11 mouse cellular contexts compared by ENCODE assay signal in the genomic region with DNA sequence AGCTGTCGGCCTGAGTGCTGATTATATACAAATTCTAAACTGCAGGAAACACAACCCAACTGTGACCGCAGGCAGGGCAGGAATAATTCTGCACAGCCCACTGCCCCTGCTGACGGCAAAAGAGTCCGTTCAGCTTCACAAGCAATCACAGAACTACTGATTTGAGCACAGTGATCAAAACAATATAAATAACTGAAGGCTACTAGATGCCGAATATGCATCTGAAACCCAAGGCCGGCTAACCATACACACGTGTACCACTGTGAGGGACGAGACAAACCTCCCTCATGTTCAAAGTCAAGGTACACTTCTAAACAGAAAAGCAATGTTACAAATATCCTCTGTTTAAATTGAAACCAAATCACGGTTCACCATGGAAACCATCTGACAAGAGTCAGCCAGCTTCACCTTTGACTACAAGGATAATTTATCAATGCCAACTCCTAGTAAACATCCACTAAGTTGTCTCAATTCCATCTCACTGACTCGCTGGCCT. TPM values are rescaled to one million over a fixed set of nuclear protein-coding genes. Genes with fewer than 3 reads are reported as not detected.
A peak's percentile ranks its signal among the peaks of the same experiment; 100 is the strongest.
DNase-seq lines count a peak whose midpoint lies in the region; ATAC-seq and TF ChIP-seq lines count a peak whose summit lies in the region.
"Had no signal": no experiment of that assay in that cellular context is flagged by ENCODE, and none has a peak within 500 bp of the region (broad histone marks: within the 10 kb centered on the region; RNA-seq: fewer than 3 reads in every experiment).

No protein-coding gene starts in this region.

- no peaks in the 10 kb centered on the region for H3K27me3 ChIP-seq in kidney, postnatal 0 days (ENCODE audit: insufficient read depth, low read length)
- no peaks in the 10 kb centered on the region for H3K27me3 ChIP-seq in Patski
- no peaks in the 10 kb centered on the region for H3K27me3 ChIP-seq in embryonic facial prominence, embryonic 14.5 days (replicated peaks; ENCODE audit: control insufficient read depth, insufficient read depth, low read length)
- H3K27me3 ChIP-seq in limb, embryonic 14.5 days (ENCODE audit: control insufficient read depth, insufficient read depth, low read length): no peaks in the 10 kb centered on the region

- POLR2A ChIA-PET in Patski (lab: Charles Lee): interaction anchor here (0.6 kb wide), 1 partner anchor 403 kb away, joined by 3 read pairs; no protein-coding TSS in a partner anchor

- 0 out of 2 replicates have a peak, but pooled peaks cover 8% of the 10 kb centered on the region for H3K4me1 ChIP-seq in kidney, postnatal 0 days (replicated peaks; ENCODE audit: insufficient read depth, low read length)
- peaks cover 42% of the 10 kb centered on the region for H3K4me1 ChIP-seq in embryonic facial prominence, embryonic 14.5 days (ENCODE audit: control insufficient read depth, insufficient read depth, low read length)
- H3K4me1 ChIP-seq in limb, embryonic 14.5 days (ENCODE audit: control insufficient read depth, insufficient read depth, low read length): peaks cover 28% of the 10 kb centered on the region

- peaks cover 17% of the 10 kb centered on the region for H3K36me3 ChIP-seq in kidney, postnatal 0 days (ENCODE audit: insufficient read depth, low read length)
- H3K36me3 ChIP-seq in embryonic facial prominence, embryonic 14.5 days (ENCODE audit: control insufficient read depth, insufficient read depth, low read length): peaks cover 33% of the 10 kb centered on the region
- H3K36me3 ChIP-seq in limb, embryonic 14.5 days (ENCODE audit: control insufficient read depth, insufficient read depth, low read length): peaks cover 25% of the 10 kb centered on the region

- no peak overlapping the region for H3K9ac ChIP-seq in kidney, postnatal 0 days (ENCODE audit: low read depth, low read length)
- H3K9ac ChIP-seq in embryonic facial prominence, embryonic 14.5 days (ENCODE audit: low read depth, low read length): 0 out of 2 replicates have a peak overlapping the region, but pooled peaks have one; percentile 14
- no peak overlapping the region for H3K9ac ChIP-seq in limb, embryonic 14.5 days (ENCODE audit: low read depth, low read length, severe bottlenecking)

- in situ Hi-C loops in Patski (cut with MboI; ENCODE audit: low pct_unique_long_range_greater_than_20kb): loop anchor here (5.0 kb wide), 1 partner anchor 53 kb away; no protein-coding TSS in a partner anchor

- no peak; the same call in 1 of the 2 replicates for TF ChIP-seq CTCF in kidney, postnatal 0 days (IDR thresholded peaks at IDR 0.05; ENCODE audit: low read depth)
- TF ChIP-seq CTCF in Patski (IDR thresholded peaks at IDR 0.05): no peak

- H3K9me3 ChIP-seq in kidney, postnatal 0 days (replicated peaks; ENCODE audit: low read length): no peaks in the 10 kb centered on the region
- no peaks in the 10 kb centered on the region for H3K9me3 ChIP-seq in embryonic facial prominence, embryonic 14.5 days (ENCODE audit: control insufficient read depth, low read length)
- H3K9me3 ChIP-seq in limb, embryonic 14.5 days (ENCODE audit: control insufficient read depth, low read length): no peaks in the 10 kb centered on the region

- 25% methylated on average over 10 of the region's 10 CpGs for WGBS in kidney, postnatal 0 days
- 31% methylated on average over 10 of the region's 10 CpGs for WGBS in embryonic facial prominence, embryonic 14.5 days
- 43% methylated on average over 10 of the region's 10 CpGs for WGBS in limb, embryonic 14.5 days

- DNase-seq in kidney, postnatal 0 days (ENCODE audit: low spot score): peak; percentile 75
- DNase-seq in kidney, adult 9 months: no peak
- DNase-seq in Patski (ENCODE audit: low read depth, low spot score): no peak
- peak; percentile 33 for DNase-seq in embryonic facial prominence, embryonic 14.5 days (ENCODE audit: low spot score)
- no peak for DNase-seq in limb, embryonic 14.5 days (ENCODE audit: low spot score)
- DNase-seq in cerebellum, adult 11 months: no peak
- DNase-seq in thymus, postnatal 25 days: no peak
- DNase-seq: left cerebral cortex, postnatal 4 days had no signal

- TF ChIP-seq POLR2A in limb, embryonic 14.5 days (IDR thresholded peaks at IDR 0.05; ENCODE audit: borderline replicate concordance, extremely low read depth, insufficient read depth, insufficient read length): no peak

- ATAC-seq in kidney, postnatal 0 days (replicated peaks; ENCODE audit: low FRiP score, low read depth): peak; percentile 66
- ATAC-seq in Patski: peak; percentile 65
- ATAC-seq in embryonic facial prominence, embryonic 14.5 days (ENCODE audit: low read depth): no peak
- no peak for ATAC-seq in limb, embryonic 14.5 days (ENCODE audit: low FRiP score, low read depth)
- ATAC-seq in erythroblast, adult 5-6 weeks (replicated peaks; ENCODE audit: low FRiP score, poor library complexity, severe bottlenecking): no peak

- peak overlapping the region; percentile 18 for H3K4me3 ChIP-seq in kidney, postnatal 0 days (replicated peaks; ENCODE audit: low read depth, low read length)
- no peak overlapping the region for H3K4me3 ChIP-seq in embryonic facial prominence, embryonic 14.5 days (ENCODE audit: low read depth, low read length)
- H3K4me3 ChIP-seq in limb, embryonic 14.5 days (replicated peaks; ENCODE audit: low read length): no peak overlapping the region
- H3K4me3 ChIP-seq: myocyte had no signal

- H3K27ac ChIP-seq in kidney, postnatal 0 days: peak overlapping the region; percentile 62
- peak overlapping the region; percentile 48; the same call in 1 of the 2 replicates for H3K27ac ChIP-seq in embryonic facial prominence, embryonic 14.5 days (replicated peaks; ENCODE audit: low read depth, low read length)
- H3K27ac ChIP-seq in limb, embryonic 14.5 days (replicated peaks; ENCODE audit: low read depth, low read length): 0 out of 2 replicates have a peak overlapping the region, but pooled peaks have one; percentile 2

- H3K4me2 ChIP-seq in kidney, postnatal 0 days (ENCODE audit: low read length): peak overlapping the region; percentile 42
- H3K4me2 ChIP-seq in embryonic facial prominence, embryonic 14.5 days (ENCODE audit: low read depth, low read length): peak overlapping the region; percentile 19; the same call in 1 of the 2 replicates
- no peak overlapping the region for H3K4me2 ChIP-seq in limb, embryonic 14.5 days (replicated peaks; ENCODE audit: low read depth, low read length, severe bottlenecking)
- H3K4me2 ChIP-seq: heart, embryonic 11.5 days had no signal

- CTCF ChIA-PET in Patski (lab: Charles Lee): interaction anchor here (0.6 to 1.2 kb wide), 3 partner anchors 16 to 26 kb away, joined by 3 read pairs; no protein-coding TSS in a partner anchor

RNA-seq across cellular contexts. Expression of a gene that starts 57.0 kb away (rescaled TPM):
- polyA plus RNA-seq in kidney, postnatal 0 days (2015; fragmentation: Nextera tagmentation; extraction: Ambion mirVana): 32.4 and 35.3 TPM in 2 replicates
- 36.2 TPM for polyA plus RNA-seq in Patski (2021)
- polyA plus RNA-seq in embryonic facial prominence, embryonic 14.5 days (2014; fragmentation: Nextera tagmentation; extraction: Ambion mirVana): 38.7 and 39.8 TPM in 2 replicates
- 42.7 and 45.1 TPM in 2 replicates for polyA plus RNA-seq in limb, embryonic 14.5 days (2012; rRNA removed)
- polyA plus RNA-seq in limb, embryonic 14.5 days (2014; fragmentation: Nextera tagmentation; extraction: Ambion mirVana): 39.5 and 43.5 TPM in 2 replicates
- total RNA-seq in erythroblast, adult 5-6 weeks (2015; ENCODE audit: low replicate concordance): 2.3 and 6.0 TPM in 2 replicates
- total RNA-seq in erythroblast, adult 5-6 weeks (2017; ENCODE audit: low replicate concordance): 5.2 and 7.9 TPM in 2 replicates

Comparison
In these comparisons a context has a peak if more than half of its experiments do, and no peak if none do; other contexts are left out.
1. DNase-seq: peak in kidney, postnatal 0 days (single experiment) and embryonic facial prominence, embryonic 14.5 days (single experiment); none in kidney, adult 9 months (single experiment), Patski (single experiment), limb, embryonic 14.5 days (single experiment), cerebellum, adult 11 months (single experiment) and thymus, postnatal 25 days (single experiment).
2. ATAC-seq: peak in kidney, postnatal 0 days (single experiment) and Patski (single experiment); none in embryonic facial prominence, embryonic 14.5 days (single experiment), limb, embryonic 14.5 days (single experiment) and erythroblast, adult 5-6 weeks (single experiment).
3. H3K27ac ChIP-seq: peak in every context shown above with its lines; median percentile 62 in kidney, postnatal 0 days; 48 in embryonic facial prominence, embryonic 14.5 days; 2 in limb, embryonic 14.5 days.